Mouse (Mus musculus): Measurements from ENCODE around the gene Ccm2.

Ccm2 gene

GRCm38 (mm10) chr11:6603887-6604603 lies 57.4 kb downstream of the Ccm2 start:
- peak; percentile 77 to 89 for DNase-seq (ENCODE audit: low spot score in 2 of 2)

DNA sequence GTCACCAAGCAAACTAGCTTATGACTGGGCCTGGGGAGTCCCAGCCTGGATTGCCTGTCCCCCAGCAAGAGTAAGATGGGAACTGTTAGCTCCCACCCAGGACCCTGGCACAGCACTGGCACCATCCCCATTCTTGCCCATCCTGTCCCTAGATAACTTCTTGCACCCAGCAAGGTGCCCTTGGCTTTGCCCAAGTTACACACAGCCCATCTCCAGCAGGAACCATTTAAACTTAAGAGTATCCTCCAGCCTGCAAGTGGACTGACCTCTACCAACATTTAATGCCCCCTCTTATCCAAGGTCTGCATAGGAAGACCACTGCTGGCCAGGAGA lies 57.9 kb downstream of the Ccm2 start:
- DNase-seq (ENCODE audit: low spot score in 2 of 2): no peak

DNA sequence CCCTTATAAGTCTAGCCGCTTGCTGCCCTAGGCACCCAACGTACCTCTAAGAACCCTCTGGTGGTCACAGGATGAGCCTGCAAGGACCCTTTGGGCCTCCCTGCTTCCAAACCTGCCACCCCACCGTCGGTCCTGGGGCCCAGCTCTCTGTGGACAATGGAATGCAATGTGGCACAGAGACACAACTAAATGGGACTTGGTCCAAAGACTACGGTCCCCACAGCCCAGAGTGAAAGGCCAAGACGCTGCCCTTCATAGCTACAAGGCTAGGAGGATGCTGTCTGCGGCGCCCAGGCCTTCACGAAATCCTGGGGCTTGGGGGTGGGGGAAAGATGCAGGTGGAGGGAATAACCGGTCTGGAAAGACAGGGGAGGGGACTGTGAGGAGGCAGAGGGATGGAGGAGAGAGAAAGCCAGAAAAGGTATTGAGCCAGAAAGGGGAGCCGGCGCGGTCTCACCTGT lies 58.4 kb downstream of the Ccm2 start:
- DNase-seq (ENCODE audit: low spot score in 2 of 2): peak; percentile 66 to 72

DNA sequence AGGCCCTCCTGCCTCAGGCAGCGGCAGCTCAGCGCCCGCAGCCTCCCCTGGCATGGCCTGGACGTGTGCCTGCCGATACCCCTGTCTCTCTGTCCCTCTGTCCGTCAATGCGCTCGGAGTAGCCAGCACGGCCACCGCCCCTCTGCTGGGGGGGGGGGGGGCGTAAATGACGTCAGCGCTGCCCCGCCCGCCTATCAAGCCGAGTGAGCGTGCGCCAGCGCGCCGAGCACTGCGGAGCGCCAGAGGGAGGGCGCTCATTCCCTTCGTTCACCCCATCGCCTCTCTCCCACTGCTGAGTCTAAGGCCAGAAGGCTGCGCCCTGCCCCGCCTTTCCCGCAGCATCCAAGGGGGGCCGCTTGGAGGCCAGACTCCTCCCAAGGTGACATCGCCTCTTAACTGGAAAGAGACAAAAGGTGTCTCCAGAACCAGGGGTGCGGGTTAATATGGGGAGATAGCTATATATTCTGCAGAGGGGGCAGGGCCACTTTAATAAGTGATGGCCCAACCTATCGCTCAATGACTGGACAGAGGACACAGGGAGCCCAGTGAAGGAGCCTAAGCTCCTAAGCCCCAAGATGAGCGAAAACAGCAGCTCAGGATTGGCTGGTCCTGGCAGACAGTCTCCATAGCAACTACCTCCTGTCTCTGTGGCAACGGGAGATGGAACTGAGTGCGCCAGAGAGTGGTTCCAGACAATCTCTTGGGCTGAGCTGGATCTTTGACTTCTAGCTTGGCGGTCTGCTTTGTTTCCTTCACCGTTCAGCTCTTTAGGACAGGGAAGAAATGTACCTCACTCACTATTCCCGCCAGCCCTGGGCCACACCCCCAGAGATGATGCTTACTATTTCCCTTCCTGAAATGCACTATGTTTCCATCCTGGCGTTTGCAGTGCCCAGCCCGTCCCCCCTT lies 59.1 kb downstream of the Ccm2 start, which contains the start of gene Nacad:
Gene Nacad, minus strand, starts transcription at position 563 of the 909 bp plus-strand sequence.
- peak; percentile 89 to 94 for DNase-seq (ENCODE audit: low spot score in 2 of 2)

- no peak for DNase-seq (ENCODE audit: low spot score in 2 of 2)
Observed at GRCm38 (mm10) chr11:6615250-6616205, 68.8 kb downstream of the Ccm2 start.

- no peak for DNase-seq (ENCODE audit: low spot score in 2 of 2)
Observed at GRCm38 (mm10) chr11:6623704-6624103, 77.0 kb downstream of the Ccm2 start.

GRCm38 (mm10) chr11:6624619-6625382 lies 78.1 kb downstream of the Ccm2 start:
- DNase-seq (ENCODE audit: low spot score in 2 of 2): no peak

- DNase-seq (ENCODE audit: low spot score in 2 of 2): peak; percentile 95 to 96
Observed at GRCm38 (mm10) chr11:6625478-6626387, 79.0 kb downstream of the Ccm2 start, which contains the start of gene Tbrg4. Tbrg4 (minus strand) TSS chr11:6626067.

GRCm38 (mm10) chr11:6626388-6626772 lies 79.7 kb downstream of the Ccm2 start:
- no peak for DNase-seq (ENCODE audit: low spot score in 2 of 2)

DNA sequence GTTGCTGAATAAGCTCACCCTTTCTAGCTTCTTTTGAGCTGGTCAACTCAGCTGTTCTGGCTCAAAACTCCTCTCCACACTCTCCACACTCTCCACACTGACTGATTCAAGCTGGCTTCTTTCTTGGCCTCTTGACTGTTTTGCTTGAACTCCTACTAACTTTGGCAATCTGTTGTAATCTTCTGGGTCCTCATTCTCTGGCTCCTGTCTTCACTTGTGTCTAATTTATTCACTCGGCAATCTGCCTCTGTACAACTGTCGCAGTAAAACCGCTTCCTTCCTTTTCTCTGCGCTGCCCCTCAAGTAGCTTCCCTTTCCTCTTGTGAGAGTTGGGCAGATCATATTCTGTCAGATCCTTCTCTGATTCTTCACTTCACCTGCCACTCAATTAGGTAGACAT lies 81.0 kb downstream of the Ccm2 start:
- DNase-seq (ENCODE audit: low spot score in 2 of 2): no peak

- DNase-seq (ENCODE audit: low spot score in 2 of 2): peak; percentile 57 to 59
Observed at GRCm38 (mm10) chr11:6628568-6628967, 81.9 kb downstream of the Ccm2 start.

DNA sequence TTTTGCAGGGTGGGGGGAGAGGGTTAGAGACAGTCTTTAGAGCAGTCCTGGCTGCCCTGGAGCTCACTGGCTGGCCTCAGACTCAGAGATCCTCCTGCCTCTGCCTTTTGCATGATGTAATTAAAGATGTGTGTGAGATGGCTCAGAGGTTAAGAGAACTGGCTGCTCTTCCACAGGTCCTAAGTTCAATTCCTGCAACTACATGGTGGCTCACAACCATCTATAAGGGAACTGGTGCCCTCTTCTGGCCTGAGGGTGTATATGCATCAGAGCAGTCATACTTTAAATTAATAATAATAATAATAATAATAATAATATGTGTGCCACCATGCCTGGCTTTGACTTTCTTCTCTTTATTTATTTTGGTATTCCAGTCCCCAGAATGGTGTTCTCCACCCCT lies 83.0 kb downstream of the Ccm2 start:
- DNase-seq (ENCODE audit: low spot score in 2 of 2): no peak

DNA sequence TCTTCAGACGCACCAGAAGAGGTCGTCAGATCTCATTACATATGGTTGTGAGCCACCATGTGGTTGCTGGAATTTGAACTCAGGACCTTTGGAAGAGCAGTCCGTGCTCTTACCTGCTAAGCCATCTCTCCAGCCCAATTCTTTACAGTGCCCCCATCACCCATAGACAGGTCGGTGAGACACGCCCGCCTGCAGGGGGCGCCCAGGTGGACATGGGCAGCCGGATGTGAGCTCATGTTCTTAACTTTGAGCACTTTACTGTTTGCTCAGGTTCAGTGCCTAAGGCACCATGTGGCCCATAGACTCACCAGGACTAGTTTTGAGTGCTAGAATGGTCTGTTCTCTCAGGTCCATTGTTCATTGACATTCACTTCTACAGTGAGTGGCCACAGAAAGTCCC lies 89.5 kb downstream of the Ccm2 start:
- DNase-seq (ENCODE audit: low spot score in 2 of 2): no peak

- DNase-seq (ENCODE audit: low spot score in 2 of 2): no peak
Observed at GRCm38 (mm10) chr11:6638537-6638936, 91.8 kb downstream of the Ccm2 start, which contains the start of gene Wap. Wap (minus strand) TSS chr11:6638637.

GRCm38 (mm10) chr11:6639072-6639471 lies 92.4 kb downstream of the Ccm2 start:
- DNase-seq (ENCODE audit: low spot score in 2 of 2): no peak

DNA sequence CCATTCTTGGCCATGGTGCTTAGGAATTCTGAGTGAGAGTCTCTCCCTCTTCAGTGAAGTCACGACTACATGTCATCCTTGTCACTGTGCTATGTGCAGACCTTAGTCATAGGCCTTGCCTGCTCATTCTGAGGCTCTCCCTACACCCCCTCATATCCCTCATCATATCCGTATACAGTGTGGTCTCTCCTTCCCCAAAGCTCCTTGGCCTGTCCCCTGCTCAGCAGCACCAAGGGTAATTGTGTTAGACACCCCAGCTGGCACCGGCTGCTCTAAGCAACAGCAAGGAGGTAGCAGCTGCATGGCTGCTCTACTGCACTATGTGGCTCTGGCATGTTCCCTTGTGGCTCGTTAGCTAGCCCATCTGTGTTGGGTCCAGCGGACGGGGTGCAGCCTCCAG lies 97.9 kb downstream of the Ccm2 start:
- DNase-seq (ENCODE audit: low spot score in 2 of 2): no peak

All from right cerebral cortex, postnatal 10 days (tissue).